Mouse (Mus musculus): ENCODE measurements around the gene Asic5.

- TF ChIP-seq CTCF (IDR thresholded peaks at IDR 0.05; ENCODE audit: borderline replicate concordance, extremely low read depth, insufficient read depth, insufficient read length) (no peak), POLR2A (IDR thresholded peaks at IDR 0.05; ENCODE audit: borderline replicate concordance, extremely low read depth, insufficient read depth, insufficient read length, poor library complexity, severe bottlenecking) (no peak)
These were observed 37.2 kb upstream of the Asic5 start for GRCm38 (mm10) chr3:81944851-81945393.
